Mouse (Mus musculus) neural tube, embryonic 15.5 days (tissue): ENCODE measurements around the gene Prss8. TPM values are rescaled to one million over a fixed set of nuclear protein-coding genes. Genes with fewer than 3 reads are reported as not detected.

Source experiments
- ATAC-seq: fragments of 200-750 bp; cut with Nextera tagmentation; 2 replicates; pipeline ENCODE4 v1.8.0; 2017; ENCODE audit warnings: mild to moderate bottlenecking, moderate TSS enrichment, moderate library complexity; ENCODE audit not compliant: low FRiP score
- H3K27ac ChIP-seq: fragments of 300-500 bp; sonication (generic); replicated peaks from 2 replicates; pipeline ENCODE4 v1.5.1; 2015; ENCODE audit warnings: mild to moderate bottlenecking, inconsistent platforms
- H3K27me3 ChIP-seq: fragments of 300-500 bp; sonication (generic); replicated peaks from 2 replicates; pipeline ENCODE4 v1.6.1; 2015; ENCODE audit warnings: inconsistent platforms
- H3K36me3 ChIP-seq: fragments of 300-500 bp; sonication (generic); 2 replicates; pipeline ENCODE4 v1.6.1; 2015; ENCODE audit warnings: inconsistent platforms
- H3K4me1 ChIP-seq: fragments of 300-500 bp; sonication (generic); 2 replicates; pipeline ENCODE4 v1.6.1; 2015; ENCODE audit warnings: inconsistent platforms
- H3K4me2 ChIP-seq: fragments of 300-500 bp; sonication (generic); 2 replicates; pipeline ENCODE4 v1.6.1; 2015; ENCODE audit warnings: inconsistent platforms, mild to moderate bottlenecking, moderate library complexity
- H3K4me3 ChIP-seq: fragments of 300-500 bp; sonication (generic); replicated peaks from 2 replicates; pipeline ENCODE4 v1.5.1; 2015; ENCODE audit warnings: mild to moderate bottlenecking, inconsistent platforms
- H3K9ac ChIP-seq: fragments of 300-500 bp; sonication (generic); replicated peaks from 2 replicates; pipeline ENCODE4 v1.6.1; 2015; ENCODE audit warnings: mild to moderate bottlenecking, inconsistent platforms
- H3K9me3 ChIP-seq: fragments of 300-500 bp; sonication (generic); replicated peaks from 2 replicates; pipeline ENCODE4 v1.6.1; 2016; ENCODE audit warnings: inconsistent platforms
- WGBS: fragments of 180-500 bp; shearing (Covaris S2); methylation state at CpG from one replicate; pipeline ENCODE4 v1.1.7; 2015; ENCODE audit warnings: mixed read lengths; 5-methylcytosine and 5-hydroxymethylcytosine counted together
- polyA plus RNA-seq: library from polyadenylated mRNA; unstranded; fragments of >200 nt; fragmentation: Nextera tagmentation; extraction: Ambion mirVana; gene quantifications from 2 replicates; pipeline ENCODE4 v1.2.1, GENCODE M21; 2015

The Prss8 gene
- polyA plus RNA-seq, 1 experiment from 2014 or later: 0.40 TPM

GRCm38 (mm10) chr7:127887781-127888180 lies 42.1 kb downstream of the Prss8 start:
- Histone ChIP-seq H3K9ac (no peak overlapping the region), H3K4me1 (peaks cover 33% of the 10 kb centered on the region), H3K4me2 (no peak overlapping the region), H3K27me3 (no peaks in the 10 kb centered on the region), H3K4me3 (no peak overlapping the region), H3K36me3 (peaks cover 77% of the 10 kb centered on the region), H3K9me3 (no peaks in the 10 kb centered on the region), H3K27ac (no peak overlapping the region)
- no peak for ATAC-seq
- WGBS: 84% methylated on average over 3 of the region's 3 CpGs

GRCm38 (mm10) chr7:127887191-127887590 lies 42.7 kb downstream of the Prss8 start:
- 87% methylated on average over 8 of the region's 8 CpGs for WGBS
- peaks cover 79% of the 10 kb centered on the region for H3K36me3 ChIP-seq

GRCm38 (mm10) chr7:127886551-127886950 lies 43.4 kb downstream of the Prss8 start:
- H3K36me3 ChIP-seq: peaks cover 81% of the 10 kb centered on the region
- no peaks in the 10 kb centered on the region for H3K27me3 ChIP-seq
- 96% methylated on average over 6 of the region's 6 CpGs for WGBS
- H3K4me1 ChIP-seq: peaks cover 40% of the 10 kb centered on the region
- ATAC-seq: no peak
- no peak overlapping the region for H3K9ac ChIP-seq
- no peak overlapping the region for H3K4me3 ChIP-seq
- no peaks in the 10 kb centered on the region for H3K9me3 ChIP-seq
- no peak overlapping the region for H3K4me2 ChIP-seq
- no peak overlapping the region for H3K27ac ChIP-seq

More at GRCm38 (mm10) chr7:127887191-127887590, 42.7 kb downstream of the Prss8 start:
- Histone ChIP-seq H3K27me3 (no peaks in the 10 kb centered on the region), H3K4me3 (no peak overlapping the region), H3K27ac (no peak overlapping the region), H3K9ac (no peak overlapping the region), H3K4me1 (peaks cover 39% of the 10 kb centered on the region), H3K4me2 (no peak overlapping the region), H3K9me3 (no peaks in the 10 kb centered on the region)
- ATAC-seq: no peak

GRCm38 (mm10) chr7:127885951-127886350 lies 44.0 kb downstream of the Prss8 start:
- ATAC-seq: no peak
- WGBS: 68% methylated on average over 6 of the region's 6 CpGs

GRCm38 (mm10) chr7:127880431-127880830 lies 49.5 kb downstream of the Prss8 start:
- H3K36me3 ChIP-seq: peaks cover 68% of the 10 kb centered on the region
- no peak overlapping the region for H3K27ac ChIP-seq
- H3K9ac ChIP-seq: no peak overlapping the region
- no peaks in the 10 kb centered on the region for H3K9me3 ChIP-seq
- H3K27me3 ChIP-seq: no peaks in the 10 kb centered on the region
- H3K4me3 ChIP-seq: no peak overlapping the region
- peaks cover 50% of the 10 kb centered on the region for H3K4me1 ChIP-seq
- H3K4me2 ChIP-seq: no peak overlapping the region
- no peak for ATAC-seq
- 83% methylated on average over 12 of the region's 12 CpGs for WGBS

More at GRCm38 (mm10) chr7:127885951-127886350, 44.0 kb downstream of the Prss8 start:
- Histone ChIP-seq H3K4me2 (no peak overlapping the region), H3K9me3 (no peaks in the 10 kb centered on the region), H3K4me1 (peaks cover 41% of the 10 kb centered on the region), H3K9ac (no peak overlapping the region), H3K4me3 (no peak overlapping the region), H3K27ac (no peak overlapping the region), H3K36me3 (peaks cover 85% of the 10 kb centered on the region), H3K27me3 (no peaks in the 10 kb centered on the region)

- Histone ChIP-seq H3K27ac (no peak overlapping the region), H3K4me2 (no peak overlapping the region), H3K36me3 (peaks cover 58% of the 10 kb centered on the region), H3K9ac (no peak overlapping the region), H3K4me3 (no peak overlapping the region), H3K27me3 (no peaks in the 10 kb centered on the region), H3K9me3 (no peaks in the 10 kb centered on the region), H3K4me1 (peaks cover 45% of the 10 kb centered on the region)
- 97% methylated on average over 9 of the region's 9 CpGs for WGBS
- no peak for ATAC-seq
These were observed 50.6 kb downstream of the Prss8 start for GRCm38 (mm10) chr7:127879301-127879700.

GRCm38 (mm10) chr7:127876467-127877348 lies 53.2 kb downstream of the Prss8 start, which contains the start of gene Zfp668:
Gene Zfp668, minus strand, starts transcription at chr7:127876828.
- peak within 1 kb of the TSS; percentile 98 for H3K9ac ChIP-seq
- WGBS: under 1% methylated on average over 60 of the region's 60 CpGs
- H3K4me1 ChIP-seq: peaks cover 42% of the 10 kb centered on the region
- peak within 1 kb of the TSS; percentile 98 for H3K4me3 ChIP-seq
- H3K27me3 ChIP-seq: no peaks in the 10 kb centered on the region
- H3K36me3 ChIP-seq: peaks cover 40% of the 10 kb centered on the region
- H3K9me3 ChIP-seq: no peaks in the 10 kb centered on the region
- ATAC-seq: peak; percentile 54
- H3K4me2 ChIP-seq: peak within 1 kb of the TSS; percentile 83
- H3K27ac ChIP-seq: peak within 1 kb of the TSS; percentile 100

GRCm38 (mm10) chr7:127876041-127876466 lies 53.9 kb downstream of the Prss8 start, which contains the start of gene Zfp646:
Gene Zfp646, plus strand, starts transcription at chr7:127876221.
- H3K4me1 ChIP-seq: peaks cover 44% of the 10 kb centered on the region
- H3K36me3 ChIP-seq: peaks cover 36% of the 10 kb centered on the region
- peak within 1 kb of the TSS; percentile 98 for H3K9ac ChIP-seq
- under 1% methylated on average over 41 of the region's 41 CpGs for WGBS
- no peaks in the 10 kb centered on the region for H3K27me3 ChIP-seq
- peak within 1 kb of the TSS; percentile 100 for H3K27ac ChIP-seq
- no peaks in the 10 kb centered on the region for H3K9me3 ChIP-seq
- peak; percentile 92 for ATAC-seq
- peak within 1 kb of the TSS; percentile 83 for H3K4me2 ChIP-seq
- H3K4me3 ChIP-seq: peak within 1 kb of the TSS; percentile 98

Other genes with a start within 250 kb of the Prss8 start
- gene Bcl7c, start 221.2 kb downstream of the Prss8 start, polyA plus RNA-seq: 49.5 and 62.9 TPM in 2 replicates
- gene Ctf1, start 217.4 kb downstream of the Prss8 start, polyA plus RNA-seq: 3.6 and 6.2 TPM in 2 replicates
- 0.09 and 0.13 TPM in 2 replicates for gene Ctf2, start 197.9 kb downstream of the Prss8 start, polyA plus RNA-seq
- gene Fbxl19, start 185.6 kb downstream of the Prss8 start, polyA plus RNA-seq: 6.9 and 8.7 TPM in 2 replicates
- 8.6 and 13.5 TPM in 2 replicates for gene Orai3, start 160.3 kb downstream of the Prss8 start, polyA plus RNA-seq
- gene Setd1a, start 153.4 kb downstream of the Prss8 start, polyA plus RNA-seq: 17.8 and 19.5 TPM in 2 replicates
- not detected in 2 replicates for gene Gm49388, start 144.5 kb downstream of the Prss8 start, polyA plus RNA-seq
- 9.8 and 11.6 TPM in 2 replicates for gene Hsd3b7, start 129.5 kb downstream of the Prss8 start, polyA plus RNA-seq
- 20.2 and 25.4 TPM in 2 replicates for gene Stx4a, start 105.8 kb downstream of the Prss8 start, polyA plus RNA-seq
- 66.0 and 70.8 TPM in 2 replicates for gene Stx1b, start 105.6 kb downstream of the Prss8 start, polyA plus RNA-seq
- gene Zfp646, start 53.9 kb downstream of the Prss8 start, polyA plus RNA-seq: 7.0 and 8.6 TPM in 2 replicates
- 28.9 and 30.4 TPM in 2 replicates for gene Zfp668, start 53.3 kb downstream of the Prss8 start, polyA plus RNA-seq
- 1.1 and 1.2 TPM in 2 replicates for gene Prss53, start 39.1 kb downstream of the Prss8 start, polyA plus RNA-seq
- not detected in 2 replicates for gene Gm21974, start 34.6 kb downstream of the Prss8 start, polyA plus RNA-seq
- 86.2 and 96.0 TPM in 2 replicates for gene Vkorc1, start 34.5 kb downstream of the Prss8 start, polyA plus RNA-seq
- 58.2 and 66.7 TPM in 2 replicates for gene Bckdk, start 26.0 kb downstream of the Prss8 start, polyA plus RNA-seq
- 41.3 and 46.1 TPM in 2 replicates for gene Kat8, start 17.6 kb downstream of the Prss8 start, polyA plus RNA-seq
- 13.9 and 16.2 TPM in 2 replicates for gene Prss36, start 16.6 kb upstream of the Prss8 start, polyA plus RNA-seq
- gene Fus, start 37.4 kb upstream of the Prss8 start, polyA plus RNA-seq: 357 and 362 TPM in 2 replicates
- 8.0 and 46.9 TPM in 2 replicates for gene Pycard, start 63.8 kb upstream of the Prss8 start, polyA plus RNA-seq
- gene Trim72, start 73.8 kb upstream of the Prss8 start, polyA plus RNA-seq: 0.31 and 0.40 TPM in 2 replicates
- gene Itgam, start 132.5 kb upstream of the Prss8 start, polyA plus RNA-seq: 1.2 and 1.7 TPM in 2 replicates
- not detected in 2 replicates for gene Gm49368, start 132.6 kb upstream of the Prss8 start, polyA plus RNA-seq
- 0.08 and 0.19 TPM in 2 replicates for gene Itgax, start 199.4 kb upstream of the Prss8 start, polyA plus RNA-seq
- gene Itgad, start 224.3 kb upstream of the Prss8 start, polyA plus RNA-seq: 0.04 and 0.23 TPM in 2 replicates